Mouse (Mus musculus) heart, postnatal 4 days (tissue): ENCODE data around the gene Ubxn10. TPM values are rescaled to one million over a fixed set of nuclear protein-coding genes. Genes with fewer than 3 reads are reported as not detected.

ENCODE experiments used
- DNase-seq: peaks from one replicate; pipeline ENCODE4 v3.0.0; 2021
- total RNA-seq, 2 experiments: library from RNA; stranded (reverse); gene quantifications; 2 replicates each; pipeline ENCODE4 v1.2.3; 2021

The Ubxn10 gene
- total RNA-seq, 2 experiments from 2014 or later, result 0.79 to 1.0 TPM

DNA sequence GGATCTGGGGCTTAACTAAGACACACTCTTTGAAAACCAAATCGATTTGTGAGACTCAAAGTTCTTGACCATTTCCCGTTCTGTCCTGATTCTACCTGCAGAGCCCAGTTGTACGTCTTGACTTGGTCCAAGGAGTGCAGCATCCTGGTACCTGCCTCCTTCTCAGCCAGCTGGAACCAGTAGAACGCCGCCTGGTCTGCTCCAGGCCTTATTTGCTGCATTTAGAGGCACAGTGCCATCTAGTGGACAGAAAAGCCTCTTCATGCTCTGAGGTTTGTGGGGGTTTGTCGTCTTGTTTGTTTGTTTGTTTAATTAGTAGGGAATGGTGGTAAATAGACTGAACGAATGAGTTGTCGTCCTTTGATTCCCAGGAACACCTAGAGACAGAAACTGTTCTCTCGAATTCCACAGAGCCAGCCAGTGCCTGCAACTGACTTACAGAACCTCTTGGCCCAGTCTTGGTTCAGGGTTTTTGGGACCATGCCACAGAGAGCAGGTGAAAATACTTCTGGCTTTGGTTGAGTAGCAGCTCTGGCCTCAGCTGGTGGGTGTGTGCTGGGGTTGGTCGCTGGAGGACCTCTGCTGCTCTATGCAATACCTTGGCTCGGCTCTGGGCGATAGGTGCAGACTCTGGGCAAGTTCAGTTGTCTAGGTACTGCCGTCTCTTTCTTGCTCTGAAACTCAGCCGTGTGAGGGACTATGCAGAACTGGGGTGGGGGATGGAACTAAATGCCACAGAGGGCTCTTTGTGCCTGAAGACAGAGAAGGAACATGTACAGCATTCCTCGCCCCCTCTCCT, 36.6 kb downstream of the Ubxn10 start:
- DNase-seq, result peak; percentile 67

DNA sequence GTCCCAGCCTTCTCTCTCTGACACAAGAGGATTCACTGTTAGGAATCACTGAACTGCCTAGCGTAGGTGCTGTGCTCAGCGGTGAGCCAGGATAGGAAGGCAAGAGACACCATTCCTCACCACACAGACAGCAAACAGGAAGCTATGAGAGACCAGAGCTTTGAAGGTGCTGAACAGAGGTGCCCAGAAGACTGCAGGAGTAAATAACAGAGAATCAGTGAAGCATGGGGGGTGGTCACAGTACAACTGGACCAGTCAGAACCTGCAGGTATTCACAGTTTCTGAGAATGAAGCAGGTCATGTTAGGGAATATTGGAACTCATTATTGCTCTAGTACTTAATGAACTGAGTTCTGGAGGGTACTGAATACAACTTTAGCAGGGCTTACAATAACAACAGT, 38.7 kb downstream of the Ubxn10 start:
- no peak for DNase-seq

DNA sequence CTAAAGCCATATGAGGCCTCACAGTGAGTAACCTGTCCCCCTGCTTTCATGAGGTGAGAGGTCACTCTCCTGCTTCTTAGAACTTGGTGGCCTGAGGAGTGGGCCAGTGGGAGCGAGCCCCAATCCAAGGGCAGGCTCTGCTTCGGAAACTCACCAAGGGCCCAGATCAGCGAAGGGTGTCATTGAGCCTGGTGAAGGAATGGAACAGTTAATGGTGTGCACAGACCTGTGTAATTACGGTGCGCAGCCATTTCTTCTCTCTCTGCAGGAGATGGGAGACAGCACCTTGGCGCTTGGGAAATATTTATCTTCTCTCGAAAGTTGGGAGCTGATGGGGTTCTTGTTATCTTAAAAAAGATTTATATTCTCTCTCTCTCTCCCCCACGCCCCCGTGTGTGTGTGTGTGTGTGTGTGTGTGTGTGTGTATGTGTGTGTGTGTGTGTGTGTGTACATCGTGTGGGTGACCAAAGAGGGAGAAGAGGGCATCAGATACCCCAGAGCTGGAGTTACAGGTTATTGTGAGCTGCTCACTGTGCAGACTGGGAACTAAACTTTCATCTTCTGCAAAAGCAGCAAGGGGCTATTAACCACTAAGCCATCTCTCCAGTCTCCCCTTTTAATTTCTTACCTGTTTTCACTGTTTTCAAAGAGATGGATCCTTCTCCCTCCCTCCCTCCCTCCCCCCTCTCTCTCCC, 39.7 kb downstream of the Ubxn10 start:
- no peak for DNase-seq

DNA sequence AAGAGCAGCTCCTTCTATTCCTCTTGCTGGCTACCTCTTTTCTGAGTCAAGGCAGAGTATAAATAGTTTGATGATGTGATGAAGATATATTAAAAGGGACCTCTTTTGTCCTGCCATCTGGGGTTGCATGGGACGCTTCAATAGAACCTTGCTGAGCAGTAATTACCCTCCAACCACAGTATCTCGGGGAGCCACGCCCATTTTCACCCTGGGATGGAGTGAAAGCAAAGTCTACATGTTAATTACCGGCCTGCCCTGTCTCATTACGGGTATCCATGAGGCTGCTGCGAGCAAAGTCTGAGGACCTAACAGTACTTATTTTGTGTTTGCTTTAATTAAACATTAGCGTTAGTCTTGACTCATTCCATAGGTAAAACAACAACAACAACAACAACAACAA, 40.2 kb downstream of the Ubxn10 start:
- DNase-seq, result no peak

DNA sequence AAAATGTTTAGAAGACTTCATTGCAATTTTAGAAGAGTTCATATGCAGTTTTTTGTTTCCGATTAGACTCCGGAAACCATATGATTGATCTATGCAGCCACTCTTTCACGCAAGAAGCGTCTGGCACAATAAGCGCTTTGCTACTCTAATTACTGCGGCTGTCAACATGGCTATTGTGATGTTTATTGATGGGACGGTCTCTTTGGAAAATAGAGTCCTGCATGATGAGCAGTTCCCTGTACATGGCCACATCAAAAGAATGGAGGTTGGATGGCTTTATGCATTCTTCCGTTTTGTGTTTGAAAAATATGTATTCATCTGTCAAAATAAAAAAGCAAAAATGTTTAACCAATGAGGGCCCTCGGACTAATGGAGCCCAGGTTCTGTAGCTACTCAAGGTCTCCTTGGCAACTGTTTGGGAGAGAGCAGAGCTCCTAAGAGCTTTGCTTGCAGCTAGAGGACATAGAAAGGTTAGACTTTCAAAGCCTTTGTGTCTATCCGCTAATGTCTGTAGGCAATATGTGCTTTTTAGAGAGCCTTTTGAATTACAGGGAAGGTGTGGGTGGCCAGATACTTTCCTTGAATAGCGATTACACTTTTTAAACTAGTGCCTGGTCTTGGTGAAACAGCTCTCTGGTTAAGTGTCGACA, 43.8 kb downstream of the Ubxn10 start:
- no peak for DNase-seq

DNA sequence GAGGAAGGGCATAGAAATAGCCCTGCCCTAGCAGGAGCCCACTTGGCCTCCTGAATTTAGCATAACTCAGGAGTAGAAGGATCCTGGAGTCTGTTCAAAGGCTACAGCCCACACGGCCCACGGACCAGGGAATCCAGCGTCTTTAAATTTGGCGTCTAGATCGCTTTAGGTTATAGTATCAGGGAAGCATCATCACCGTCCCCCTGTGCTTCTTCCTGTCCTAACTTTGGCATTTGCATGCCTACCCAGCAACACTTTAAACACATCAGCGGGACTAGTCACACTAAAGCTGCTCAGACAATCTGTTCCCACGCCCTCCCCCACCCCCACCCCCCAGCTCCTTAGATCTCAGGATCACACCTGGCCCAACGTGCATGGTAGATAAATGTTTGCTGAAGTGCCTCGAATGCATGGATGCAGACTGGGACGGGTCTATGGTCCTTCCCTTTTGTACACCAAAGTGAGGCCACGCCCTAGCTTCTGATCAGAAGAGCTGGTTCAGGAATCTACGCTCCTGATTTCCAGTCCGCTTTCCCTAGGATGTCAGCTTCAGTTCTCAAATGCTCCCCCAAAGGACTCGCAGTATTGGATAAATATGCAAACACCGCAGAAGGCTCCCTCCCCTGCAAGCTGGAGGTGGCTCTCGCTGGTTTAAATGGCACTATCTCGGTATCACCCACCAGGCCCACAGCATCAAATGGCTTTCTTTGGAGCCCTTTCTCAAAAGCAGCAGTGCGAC, 45.4 kb downstream of the Ubxn10 start:
- no peak for DNase-seq

DNA sequence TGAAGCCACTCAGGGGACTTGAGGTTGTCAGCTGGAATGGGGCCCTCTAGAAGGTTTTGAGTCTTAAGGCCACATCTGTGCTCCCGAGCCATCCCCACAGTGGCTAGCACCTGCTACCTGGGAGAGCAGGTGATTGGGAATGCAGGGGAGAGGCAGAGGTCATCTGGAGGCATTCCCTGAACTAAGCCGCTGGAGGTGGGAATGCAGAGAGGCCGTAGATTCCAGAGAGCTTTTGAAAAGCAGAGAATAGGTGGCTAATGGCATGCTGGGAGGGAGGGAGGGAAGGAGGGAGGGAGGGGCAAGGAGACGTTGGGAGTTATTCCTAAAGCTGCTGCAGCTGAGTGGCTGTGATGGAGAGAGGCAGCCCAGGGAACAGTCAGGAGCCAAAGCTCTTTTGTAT, 46.4 kb downstream of the Ubxn10 start:
- no peak for DNase-seq

DNA sequence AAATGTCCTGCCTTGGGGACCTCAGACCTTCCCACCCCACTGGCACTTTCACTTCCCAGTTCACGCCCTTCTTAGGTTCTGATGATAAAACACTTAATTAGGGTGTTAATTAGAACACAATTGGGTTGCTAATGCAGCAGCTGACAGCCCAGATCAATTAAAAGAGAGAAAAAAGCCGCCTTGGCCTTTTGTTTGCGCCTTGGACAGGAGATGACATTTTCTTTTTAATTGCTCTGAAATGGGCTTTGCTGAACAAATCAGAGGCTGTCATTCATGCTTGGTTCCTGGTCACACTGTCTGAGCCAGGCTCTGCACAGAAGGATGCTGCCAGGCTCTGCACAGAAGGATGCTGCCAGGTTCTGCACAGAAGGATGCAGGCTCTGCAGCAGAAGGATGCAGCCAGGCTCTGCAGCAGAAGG, 47.9 kb downstream of the Ubxn10 start:
- DNase-seq, result no peak

DNA sequence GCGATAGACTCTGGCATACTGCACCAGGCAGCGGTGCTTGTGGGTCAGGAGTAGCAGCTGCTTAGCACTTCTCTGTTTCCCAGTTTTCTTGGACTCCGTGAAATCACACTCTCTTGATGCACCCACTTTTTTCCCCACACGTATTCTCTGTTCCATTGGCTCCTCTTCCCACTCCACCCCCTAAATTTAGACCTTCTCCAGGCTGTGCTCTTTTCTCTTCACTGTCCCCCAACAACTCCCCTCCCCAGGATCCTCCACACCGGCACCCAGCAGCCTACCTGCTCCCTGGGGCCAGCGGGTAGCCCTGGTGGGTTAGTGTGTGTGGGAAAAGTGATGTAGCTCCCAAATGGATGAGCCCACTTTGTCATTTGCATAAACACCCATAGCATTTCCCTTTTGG, 51.2 kb downstream of the Ubxn10 start:
- no peak for DNase-seq

DNA sequence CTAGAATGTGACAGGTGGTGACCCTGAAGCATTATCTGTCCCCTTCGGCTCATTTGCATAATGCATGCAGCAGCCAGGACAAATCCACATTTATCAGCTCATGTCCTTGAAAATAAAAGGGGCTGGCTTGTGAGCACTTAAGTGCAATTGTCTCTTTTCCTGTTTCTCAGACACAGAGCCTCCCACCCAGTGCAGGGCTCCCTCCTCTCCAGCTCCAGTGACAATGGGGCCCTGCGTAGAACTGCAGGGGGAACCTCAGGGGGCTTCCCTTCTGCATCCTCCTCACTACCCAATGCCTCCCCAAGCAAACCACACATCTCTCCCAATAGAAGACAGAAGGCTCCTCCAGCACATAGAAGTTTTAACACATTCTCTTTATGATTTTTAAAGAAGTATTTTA, 54.2 kb downstream of the Ubxn10 start:
- DNase-seq, result no peak

DNA sequence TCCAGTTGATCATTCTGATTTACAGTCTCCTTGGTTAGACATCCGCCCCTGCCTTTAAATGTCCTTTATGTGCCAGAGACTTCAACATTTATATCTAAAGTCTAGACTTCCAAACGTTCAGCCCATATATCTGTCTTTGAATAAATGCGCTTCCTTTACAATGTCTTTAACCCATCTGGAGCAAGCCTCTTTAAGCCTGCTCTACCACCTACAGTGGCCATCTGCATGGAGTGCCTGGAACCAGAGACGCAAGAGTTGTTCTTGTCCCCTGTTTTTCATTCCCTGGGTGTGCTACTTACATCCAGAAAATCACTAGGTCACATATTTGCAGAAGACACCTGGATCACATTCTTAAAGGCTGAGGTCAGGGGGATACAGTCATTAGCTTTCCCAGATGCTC, 56.8 kb downstream of the Ubxn10 start:
- DNase-seq, result no peak

DNA sequence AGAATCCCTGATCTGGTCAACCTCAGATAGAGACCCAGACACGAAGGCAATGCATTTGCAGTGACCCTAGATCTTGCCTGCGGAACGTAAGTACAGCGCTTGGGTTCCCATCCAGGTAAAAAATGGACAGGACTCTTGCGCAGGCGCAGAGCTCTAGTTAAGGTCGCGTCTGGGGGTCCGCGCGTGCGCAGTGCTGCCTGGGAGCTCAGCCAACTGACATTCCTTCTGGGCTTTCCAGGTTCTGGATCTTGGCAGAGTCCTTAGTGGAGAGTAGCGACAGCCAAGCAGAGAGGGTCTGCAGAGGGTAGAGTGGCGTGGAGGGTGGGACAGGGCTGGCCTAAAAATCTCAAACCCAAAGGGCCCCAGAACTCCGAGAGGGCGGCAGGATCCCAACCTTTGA, 59.4 kb downstream of the Ubxn10 start:
- peak; percentile 24 for DNase-seq

DNA sequence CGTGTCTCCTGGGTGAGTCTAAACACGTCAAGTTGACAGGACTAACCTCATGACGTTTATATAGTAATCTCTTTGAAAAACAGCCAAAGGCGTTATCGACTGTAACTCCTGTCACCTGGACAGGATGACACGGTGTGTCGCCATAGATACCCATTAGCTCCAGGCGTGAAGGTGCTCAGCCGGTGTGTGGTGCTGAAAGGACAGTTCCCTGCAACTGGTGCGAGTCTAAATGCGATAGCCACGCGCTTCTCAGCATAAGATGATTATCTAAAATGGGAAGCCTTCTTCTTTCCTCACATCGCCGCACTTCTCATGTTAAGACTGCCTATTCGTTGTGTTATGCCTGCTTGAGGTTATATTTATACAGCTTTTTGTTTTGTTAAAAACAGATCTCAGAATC, 60.5 kb downstream of the Ubxn10 start:
- DNase-seq, result peak; percentile 32

DNA sequence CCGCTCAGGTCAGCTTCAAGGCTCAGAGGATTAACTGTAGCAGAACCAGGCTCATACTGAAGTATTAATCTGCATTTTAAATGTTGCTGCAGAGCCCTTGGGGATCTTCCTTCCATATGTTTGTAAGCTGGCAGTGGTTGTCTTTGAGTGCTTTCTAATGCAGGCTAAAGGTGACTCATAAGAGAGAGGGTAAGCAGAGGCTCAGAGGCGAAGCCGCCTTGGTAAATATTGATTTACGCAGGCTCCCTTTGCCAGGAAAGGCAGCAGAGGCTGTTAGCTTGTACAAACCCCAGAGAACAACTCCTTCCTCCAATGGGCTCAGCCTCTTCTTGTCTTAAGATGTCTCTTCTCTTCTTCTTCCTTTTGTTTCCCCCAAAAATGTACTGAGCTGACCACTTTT, 64.8 kb downstream of the Ubxn10 start:
- DNase-seq, result no peak

DNA sequence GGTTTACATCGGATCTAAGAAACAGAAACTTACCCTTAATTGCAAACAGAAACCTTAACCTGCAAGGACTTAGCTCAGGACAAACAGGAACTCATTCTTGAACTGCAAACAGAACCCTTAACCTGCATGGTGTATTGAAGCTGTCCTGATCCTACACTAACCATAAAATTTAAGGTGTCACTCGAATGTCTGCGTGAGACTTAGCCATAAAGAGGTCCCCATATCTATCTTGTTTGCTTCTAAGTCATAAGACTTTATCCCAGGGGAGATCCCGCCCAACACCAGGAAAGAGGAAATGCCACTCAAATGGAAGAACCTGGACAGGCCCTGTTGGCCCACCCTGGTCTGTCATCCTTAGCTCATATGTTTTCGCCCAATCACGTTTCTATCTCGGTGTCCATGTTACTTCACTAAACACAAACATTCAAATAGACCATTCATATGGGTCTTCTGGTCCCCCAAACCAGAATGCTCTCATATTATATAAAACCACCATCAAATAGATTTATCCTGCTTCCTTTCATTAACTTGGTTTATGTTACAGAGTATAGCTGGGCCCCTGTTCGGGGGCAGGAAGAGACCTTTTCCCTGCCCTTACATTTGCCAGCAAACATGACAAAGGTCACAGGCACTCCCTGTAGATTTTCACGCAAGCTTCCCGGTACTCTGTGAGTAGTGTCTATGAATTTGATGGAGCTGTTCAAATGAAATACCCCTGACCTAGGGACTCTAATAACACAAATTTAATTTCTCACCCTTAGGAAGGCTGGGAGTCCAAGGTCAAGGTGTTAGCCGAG, 66.7 kb downstream of the Ubxn10 start:
- no peak for DNase-seq

DNA sequence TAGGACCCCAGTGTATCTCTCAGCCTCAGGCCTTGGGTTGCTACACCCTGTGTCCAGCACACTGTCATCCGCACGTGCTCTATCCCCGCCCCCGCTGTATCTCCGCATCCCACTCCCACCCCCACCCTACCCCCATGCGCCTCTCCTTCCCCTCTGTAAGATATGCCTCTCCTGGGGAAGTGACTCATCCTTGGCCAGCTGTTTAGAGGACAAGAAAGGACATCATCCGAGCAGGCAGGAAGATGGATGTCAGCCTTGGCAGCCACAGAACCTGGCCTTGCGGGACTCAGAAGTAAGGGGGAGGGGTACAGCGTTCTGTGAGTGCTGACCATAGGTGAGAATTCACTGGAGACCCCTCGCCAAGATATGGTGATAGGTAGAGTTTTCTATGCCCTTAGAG, 70.4 kb downstream of the Ubxn10 start:
- DNase-seq, result no peak

DNA sequence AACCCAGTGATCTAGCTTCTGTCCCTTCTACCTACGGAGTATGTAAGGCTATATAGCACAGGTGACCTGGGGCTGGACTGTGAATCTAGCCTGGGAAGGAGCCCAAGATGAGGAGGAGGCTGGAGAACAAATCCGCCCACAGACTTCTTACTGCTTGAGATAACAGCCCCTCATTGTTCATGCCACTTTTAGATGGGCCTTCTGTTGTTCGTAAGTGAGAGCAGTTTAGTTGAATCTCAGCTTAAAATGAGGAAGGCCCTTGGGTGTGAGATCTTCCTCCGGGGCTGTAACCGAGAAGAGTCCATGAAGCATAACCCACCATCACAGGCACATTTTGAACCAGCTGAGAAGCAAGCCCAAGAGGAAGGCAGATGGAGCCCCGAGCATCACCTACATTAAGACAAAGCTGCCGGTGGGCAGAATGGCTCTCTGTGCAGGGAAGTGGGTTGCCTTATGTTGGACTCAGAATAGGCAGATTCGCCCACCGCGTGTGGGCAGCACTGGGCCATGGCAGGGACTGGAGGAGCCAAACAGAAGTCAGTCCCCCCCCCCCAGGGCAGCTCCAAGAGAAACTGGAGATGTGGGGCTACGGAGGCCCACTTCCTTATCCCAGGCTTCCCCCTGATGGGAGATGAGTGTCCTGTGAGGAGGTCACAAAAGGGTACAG, 76.9 kb downstream of the Ubxn10 start:
- DNase-seq, result no peak
